Mouse (Mus musculus) telencephalon, adult 2 months (tissue): Measurements from ENCODE around the gene P2rx6.
"Not testable (repeated sequence)": the region's sequence is repeated elsewhere in the genome, so short reads cannot be mapped to it uniquely, and the experiment has no call there.

Experiments
- DNase-seq: peaks from one replicate; pipeline ENCODE4 v3.0.0-alpha.2; 2011; ENCODE audit warnings: low read depth, low spot score

Gene P2rx6

DNA sequence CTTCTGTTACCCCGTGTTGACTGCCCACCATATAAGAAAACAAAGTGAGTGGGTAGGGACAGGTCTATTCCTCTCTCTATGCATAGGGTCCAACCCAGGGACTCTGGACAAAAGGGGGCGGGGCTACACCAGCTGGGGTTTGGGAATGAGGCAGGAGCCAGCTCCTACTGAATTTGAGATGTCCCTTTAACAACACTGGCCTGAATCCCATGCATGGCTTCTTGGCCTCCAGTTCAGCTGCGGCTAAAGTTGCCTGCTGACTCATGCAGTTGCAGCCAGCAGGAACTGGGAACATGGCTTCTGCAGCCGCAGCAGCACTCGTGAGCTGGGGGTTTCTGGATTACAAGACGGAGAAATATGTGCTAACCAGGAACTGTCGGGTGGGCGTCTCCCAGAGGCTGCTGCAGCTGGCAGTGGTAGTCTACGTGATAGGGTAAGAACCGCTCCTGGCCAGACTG, at the start of gene P2rx6:
Gene P2rx6 (plus strand): TSS at position 135 of the 458 bp plus-strand sequence.
- DNase-seq, result no peak

DNA sequence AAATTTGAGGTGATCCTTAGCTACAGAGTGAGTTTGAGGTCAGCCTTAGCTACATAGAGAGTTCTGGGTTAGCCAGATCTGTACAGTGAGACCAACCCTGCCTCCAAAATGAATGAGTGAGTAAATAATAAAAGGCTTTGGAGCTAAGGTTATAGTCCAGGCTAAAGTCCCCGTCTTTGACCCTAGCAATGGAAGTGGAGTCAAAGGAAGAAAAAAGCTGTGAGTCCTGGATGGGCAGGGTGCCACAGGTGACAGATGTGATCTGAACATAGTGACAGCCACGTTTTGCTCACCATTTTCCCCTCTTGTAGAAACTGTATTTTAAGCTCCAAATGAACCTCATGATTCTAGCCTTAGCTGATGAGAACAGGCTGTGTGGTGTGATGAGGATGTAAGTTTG, 42.8 kb upstream of the P2rx6 start:
- no peak for DNase-seq

DNA sequence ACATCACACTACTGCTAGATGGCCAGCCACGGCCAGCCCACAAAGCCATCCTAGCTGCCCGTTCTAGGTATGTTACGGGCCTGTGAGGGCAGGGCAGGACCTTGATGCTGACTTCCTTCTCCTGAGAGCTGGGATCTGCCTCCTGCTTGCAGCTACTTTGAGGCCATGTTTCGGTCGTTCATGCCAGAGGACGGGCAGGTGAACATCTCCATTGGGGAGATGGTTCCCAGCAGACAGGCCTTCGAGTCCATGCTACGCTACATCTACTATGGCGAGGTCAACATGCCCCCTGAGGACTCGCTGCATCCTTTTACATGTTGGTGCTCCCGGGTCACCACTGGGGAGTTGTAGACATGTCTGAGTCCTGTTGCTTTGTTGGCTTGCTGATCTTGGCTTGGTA, 37.5 kb upstream of the P2rx6 start:
- no peak for DNase-seq

DNA sequence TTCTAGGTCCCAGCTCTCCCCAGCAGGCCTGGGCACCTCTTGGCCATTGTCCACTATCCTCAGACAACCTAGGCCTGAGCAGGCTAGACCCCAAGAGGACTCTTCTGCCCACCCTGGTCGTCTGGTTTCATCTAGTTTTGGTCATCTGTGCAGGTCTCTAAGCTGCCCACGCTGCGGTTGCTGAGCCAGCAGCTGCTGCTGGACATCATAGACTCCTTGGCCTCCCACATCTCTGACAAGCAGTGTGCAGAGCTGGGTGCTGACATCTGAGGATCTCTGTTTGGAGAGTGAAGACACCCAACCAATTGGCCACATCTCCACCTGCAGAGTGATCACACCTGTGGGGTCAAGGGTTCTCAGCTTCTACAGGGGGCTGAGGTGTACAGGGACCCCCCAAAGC, 36.2 kb upstream of the P2rx6 start:
- DNase-seq, result no peak

DNA sequence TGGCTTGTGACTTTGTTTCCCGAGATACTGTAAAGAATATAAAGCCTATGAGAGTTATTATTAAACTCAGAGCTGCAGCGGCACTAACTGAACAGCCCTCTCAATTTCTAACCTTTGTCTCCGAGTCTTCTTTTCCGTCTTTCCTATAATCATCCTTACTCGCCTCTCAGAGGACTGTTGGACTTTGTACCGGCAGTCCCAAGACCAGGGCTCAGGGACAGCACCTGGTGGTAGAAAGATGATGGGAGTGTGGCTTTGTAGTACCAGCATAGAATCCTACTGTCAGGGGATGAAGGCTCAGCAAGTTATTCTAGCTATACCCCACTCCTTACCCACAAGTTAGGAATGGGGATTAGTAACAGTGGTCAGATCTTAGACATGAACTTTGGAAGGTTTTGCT, 35.5 kb upstream of the P2rx6 start:
- DNase-seq, result no peak

DNA sequence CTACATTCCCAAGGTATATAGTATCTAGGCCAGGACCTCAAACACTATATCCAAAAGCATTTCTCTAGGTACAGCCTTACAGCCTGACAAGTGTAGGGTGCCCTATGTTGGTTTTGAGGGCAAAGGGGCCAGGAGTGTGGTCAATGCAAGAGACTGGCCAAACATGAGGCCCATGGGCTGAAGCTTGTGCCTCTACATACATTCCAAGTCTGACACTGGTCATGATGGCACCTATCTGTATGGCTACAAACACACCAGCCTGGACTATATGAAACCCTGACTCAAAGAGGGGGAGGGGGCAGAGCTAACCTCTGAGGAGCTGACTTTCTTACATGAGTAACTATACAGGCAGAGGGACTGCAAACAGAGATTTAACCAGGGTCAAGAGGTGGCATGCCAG, 34.1 kb upstream of the P2rx6 start:
- DNase-seq, result no peak

GRCm38 (mm10) chr16:17528276-17528675, 33.4 kb upstream of the P2rx6 start:
- no peak for DNase-seq

DNA sequence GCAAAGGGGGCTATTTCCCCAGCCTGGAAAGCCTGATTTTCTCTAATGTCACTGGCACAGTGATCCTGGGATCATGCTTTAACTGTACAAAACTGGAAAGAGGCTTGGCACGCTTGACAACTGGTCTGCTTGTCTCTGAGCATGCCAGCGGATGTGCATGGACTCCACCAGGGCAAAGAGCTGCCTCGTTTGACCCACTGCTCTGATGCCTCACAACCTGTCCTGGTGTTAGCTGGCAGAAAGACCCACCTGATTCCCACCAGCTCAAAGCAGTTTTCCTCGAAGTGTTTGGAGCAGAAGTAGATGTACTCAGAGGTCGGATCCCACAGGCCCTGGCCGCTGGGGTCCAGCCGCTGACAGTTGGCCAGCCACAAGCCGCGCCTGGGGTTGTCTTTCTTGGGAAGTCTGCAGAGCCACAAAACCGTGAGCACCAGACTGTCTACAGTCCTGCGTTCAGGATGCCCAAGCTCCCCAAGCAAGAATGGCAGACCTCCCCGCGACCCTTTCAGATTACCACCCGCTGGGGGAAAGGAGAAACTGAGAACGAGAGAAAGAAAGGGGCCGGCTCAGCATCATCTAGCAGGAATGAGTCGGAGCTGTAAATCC, 31.6 kb upstream of the P2rx6 start:
- no peak for DNase-seq

DNA sequence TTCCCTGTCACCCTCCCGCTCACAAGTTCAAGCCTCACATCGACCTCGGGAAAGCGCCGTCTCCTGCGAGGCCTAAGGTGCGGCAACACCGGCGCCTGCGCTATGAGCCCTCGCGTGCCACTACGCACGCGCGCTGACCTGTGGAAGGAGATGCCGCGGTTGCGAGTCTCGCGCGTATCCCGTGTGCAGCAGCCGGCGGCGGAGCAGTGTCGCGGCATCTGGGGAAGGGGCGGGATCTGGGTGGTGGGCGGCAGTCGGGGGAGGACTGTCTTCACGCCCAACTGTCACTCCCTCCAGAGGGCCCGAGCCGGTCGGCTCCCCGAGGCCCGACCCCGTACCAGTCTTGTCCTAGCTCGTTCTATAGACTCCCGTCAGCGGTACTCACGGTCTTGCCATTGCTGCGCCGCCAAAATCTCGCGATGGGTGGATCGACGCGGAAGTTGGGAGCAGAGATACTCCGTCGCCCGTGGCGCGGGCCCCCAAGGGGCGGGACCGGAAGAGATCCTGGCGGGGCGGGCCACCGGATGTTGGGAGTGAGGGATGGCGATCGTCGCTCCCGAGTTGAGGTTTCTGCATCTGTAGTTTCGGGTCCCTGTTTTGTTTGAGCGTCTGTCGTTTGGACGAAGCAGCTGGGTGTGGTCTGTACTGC, 30.9 kb upstream of the P2rx6 start, which contains the start of gene Thap7:
Gene Thap7 (minus strand): TSS at position 497 of the 649 bp plus-strand sequence.
- peak; percentile 95 for DNase-seq

DNA sequence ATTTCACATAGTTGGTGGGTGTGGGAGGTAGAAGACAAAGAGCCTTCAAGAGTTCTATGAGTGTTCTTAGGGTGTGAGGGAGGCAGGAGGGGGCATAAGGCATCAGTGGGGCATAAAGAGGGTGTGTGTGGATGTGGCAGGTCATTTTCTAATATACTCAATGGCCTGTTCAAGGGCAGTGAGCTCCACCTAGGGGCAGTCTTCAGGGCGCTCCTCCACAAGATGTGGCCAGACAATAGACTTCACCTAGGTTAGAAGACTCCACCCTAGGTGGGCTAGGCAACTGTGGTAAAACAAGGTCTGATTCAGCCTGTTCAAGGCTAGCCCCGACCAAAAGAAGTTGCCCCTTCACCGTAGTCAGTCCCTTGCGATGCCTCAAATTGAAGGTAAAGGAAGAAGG, 29.4 kb upstream of the P2rx6 start:
- no peak for DNase-seq

GRCm38 (mm10) chr16:17532676-17533329, 28.9 kb upstream of the P2rx6 start:
- DNase-seq, result no peak

DNA sequence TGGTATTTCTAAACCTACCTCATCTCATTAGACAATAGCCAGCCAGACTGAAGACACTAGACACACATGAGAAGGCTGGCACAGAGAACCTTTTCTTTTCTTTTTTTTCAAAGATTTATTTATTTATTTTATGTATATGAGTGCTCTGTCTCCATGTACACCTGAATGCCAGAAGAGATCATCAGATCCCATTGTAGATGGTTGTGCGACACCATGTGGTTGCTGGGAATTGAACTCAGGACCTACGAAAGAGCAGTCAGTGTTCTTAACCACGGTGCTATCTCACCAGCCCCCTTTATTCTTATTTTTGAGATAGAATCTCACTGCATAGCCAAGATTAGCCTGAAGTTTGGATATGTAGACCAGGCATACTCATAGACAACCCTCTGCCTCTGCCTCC, 25.1 kb upstream of the P2rx6 start:
- no peak for DNase-seq

- peak; percentile 82 for DNase-seq
These were observed 19.1 kb upstream of the P2rx6 start for GRCm38 (mm10) chr16:17542632-17543031.

- no peak for DNase-seq
These were observed 8.8 kb upstream of the P2rx6 start for GRCm38 (mm10) chr16:17552837-17553236.

DNA sequence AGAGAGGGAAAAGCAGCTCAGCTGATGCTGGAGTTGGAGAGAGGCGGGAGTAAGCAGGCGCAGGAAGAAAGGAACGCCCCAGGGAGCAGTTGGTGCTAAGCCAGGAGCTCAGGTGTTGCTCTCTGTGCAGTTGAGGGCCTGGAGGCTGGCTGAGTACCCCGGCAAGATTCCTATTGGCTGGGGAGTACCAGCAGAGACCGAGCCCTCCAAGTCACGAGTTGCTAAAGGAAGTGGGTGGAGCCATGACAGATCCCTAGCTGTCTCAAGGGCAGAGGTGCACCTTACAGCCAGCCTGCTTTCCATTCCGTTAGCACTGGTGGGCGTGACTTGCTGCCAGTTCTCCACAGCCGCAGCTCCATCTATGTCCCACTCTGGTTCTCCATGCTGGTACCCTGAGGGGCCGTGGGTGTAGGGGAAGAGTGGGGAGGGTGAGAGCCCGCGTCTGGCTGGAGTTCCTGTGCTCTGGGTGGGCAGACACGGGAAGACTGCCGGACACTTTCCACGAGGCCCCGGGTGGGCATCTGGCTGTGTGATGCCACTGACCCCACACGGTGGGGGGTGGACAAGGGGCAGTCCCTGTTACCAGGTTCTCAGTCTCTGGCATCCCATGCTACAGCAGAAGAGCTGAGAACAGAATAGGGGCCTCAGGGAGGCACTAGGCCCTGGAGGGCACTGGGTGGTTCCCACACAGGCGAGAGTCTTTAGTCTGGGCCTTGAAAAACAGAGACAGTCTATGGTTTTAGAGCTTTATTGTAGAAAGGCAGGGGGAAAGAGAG, 7.6 kb upstream of the P2rx6 start:
- DNase-seq, result no peak

- DNase-seq, result not testable (repeated sequence)
These were observed 7.0 kb upstream of the P2rx6 start for GRCm38 (mm10) chr16:17554702-17555101.

DNA sequence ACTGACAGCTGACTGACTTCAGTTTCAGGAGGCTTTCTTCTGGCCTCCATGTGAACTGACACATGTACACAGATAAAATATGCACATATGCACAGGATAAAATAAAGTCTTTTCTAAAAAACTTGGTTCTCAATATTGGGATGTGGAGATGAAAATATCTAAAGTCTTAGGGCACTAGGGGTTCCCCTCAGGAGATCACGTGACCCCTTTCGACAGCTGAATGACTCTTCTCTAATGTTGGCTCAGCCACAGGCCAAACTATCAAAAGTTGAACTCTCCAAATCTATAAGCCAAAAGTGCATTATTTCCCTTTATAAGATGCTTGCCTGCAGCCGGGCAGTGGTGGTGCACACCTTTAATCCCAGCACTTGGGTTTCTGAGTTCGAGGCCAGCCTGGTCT, 5.5 kb upstream of the P2rx6 start:
- no peak for DNase-seq

GRCm38 (mm10) chr16:17556907-17557306, 4.8 kb upstream of the P2rx6 start:
- peak; percentile 74 for DNase-seq

DNA sequence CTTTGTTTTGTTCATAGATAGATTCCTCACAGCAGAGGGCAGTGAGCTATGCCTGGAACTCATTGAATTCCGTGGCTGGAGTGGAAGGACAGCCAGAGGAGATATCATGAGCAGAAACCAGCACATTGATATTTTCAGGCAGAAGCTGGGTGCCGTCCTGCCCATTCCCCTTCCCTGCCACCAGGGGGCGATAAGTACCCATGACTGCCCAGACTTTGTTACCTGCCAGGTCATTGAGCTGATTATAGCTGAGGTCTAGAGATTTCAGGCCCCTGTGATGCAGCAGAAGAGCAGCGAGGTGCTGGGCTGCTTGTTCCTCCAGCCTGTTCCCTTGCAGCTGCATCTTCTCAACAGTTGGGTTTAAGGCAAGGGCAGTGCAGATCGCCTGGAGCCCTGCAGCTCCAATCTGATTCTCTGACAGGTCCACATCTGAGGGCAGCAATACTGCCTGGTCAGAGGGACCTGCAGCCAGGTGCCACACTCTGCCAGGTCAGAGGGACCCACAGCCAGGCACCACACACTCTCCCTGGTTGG, 3.7 kb upstream of the P2rx6 start:
- DNase-seq, result no peak

DNA sequence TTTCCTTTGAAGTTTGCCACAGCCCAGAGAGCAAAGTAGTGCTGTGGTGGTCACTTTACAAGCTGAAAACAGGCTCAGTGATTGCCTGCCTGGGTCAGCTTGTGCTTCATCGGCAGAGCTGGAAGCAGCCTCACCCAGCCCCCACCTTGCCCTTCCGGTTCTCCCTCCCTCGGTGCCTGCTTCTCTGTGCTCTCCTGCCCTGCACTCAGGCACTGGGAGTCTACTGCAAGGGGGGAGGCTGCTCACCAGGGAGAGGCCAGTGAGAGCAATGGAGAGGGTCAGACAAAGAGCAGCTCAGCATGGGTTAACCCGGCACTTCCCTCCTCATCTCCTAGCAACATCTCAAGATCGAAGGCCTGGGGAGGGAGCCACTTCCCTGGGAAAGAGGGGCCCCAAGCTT, 2.9 kb upstream of the P2rx6 start:
- no peak for DNase-seq

DNA sequence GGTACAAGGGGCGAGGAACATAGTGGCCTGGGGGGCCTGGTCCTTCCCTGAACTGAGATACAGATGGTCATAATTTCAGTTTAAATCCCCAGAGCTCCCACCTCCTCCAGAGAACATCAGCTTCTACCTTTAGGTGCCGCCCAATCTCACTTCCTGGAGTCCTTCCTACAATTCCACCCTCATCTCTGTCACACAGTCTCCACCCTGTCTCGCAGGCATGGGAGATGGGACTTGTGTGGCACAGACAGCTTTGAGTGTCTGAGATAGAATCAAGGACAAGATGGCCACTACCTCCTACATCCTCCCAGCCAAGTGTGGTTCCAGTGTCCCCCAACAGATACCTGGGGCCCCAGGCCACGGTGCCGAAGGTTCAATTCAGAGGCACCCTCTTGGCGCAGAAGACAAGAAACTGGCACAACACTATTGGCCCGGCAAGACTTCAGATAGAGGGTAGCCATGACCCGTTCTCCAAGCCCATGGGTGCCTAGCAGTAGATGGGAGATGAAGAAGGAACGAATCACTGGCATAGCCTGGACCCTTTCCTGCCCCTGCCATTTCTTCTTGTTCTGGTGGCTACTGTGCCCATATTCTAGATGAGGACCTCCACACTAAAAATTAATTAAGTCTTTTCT, 2.2 kb upstream of the P2rx6 start:
- no peak for DNase-seq
